Mouse (Mus musculus) neural tube, embryonic 13.5 days (tissue): Measurements from ENCODE around the gene Pth1r. TPM values are rescaled to one million over a fixed set of nuclear protein-coding genes. Genes with fewer than 3 reads are reported as not detected.

ENCODE experiments used
- ATAC-seq: fragments of 200-750 bp; cut with Nextera tagmentation; 2 replicates; pipeline ENCODE4 v1.8.0; 2017; ENCODE audit warnings: low read depth, mild to moderate bottlenecking, moderate TSS enrichment, moderate library complexity
- H3K27ac ChIP-seq: fragments of 300-500 bp; sonication (generic); replicated peaks from 2 replicates; pipeline ENCODE4 v1.5.1; 2015; ENCODE audit warnings: moderate library complexity, mild to moderate bottlenecking, inconsistent platforms
- H3K27me3 ChIP-seq: fragments of 300-500 bp; sonication (generic); 2 replicates; pipeline ENCODE4 v1.6.1; 2015; ENCODE audit warnings: mild to moderate bottlenecking, inconsistent platforms
- H3K36me3 ChIP-seq: fragments of 300-500 bp; sonication (generic); 2 replicates; pipeline ENCODE4 v1.6.1; 2015; ENCODE audit warnings: mild to moderate bottlenecking, inconsistent platforms
- H3K4me1 ChIP-seq: fragments of 300-500 bp; sonication (generic); replicated peaks from 2 replicates; pipeline ENCODE4 v1.6.1; 2015; ENCODE audit warnings: inconsistent platforms
- H3K4me2 ChIP-seq: fragments of 300-500 bp; sonication (generic); 2 replicates; pipeline ENCODE4 v1.6.1; 2015; ENCODE audit warnings: inconsistent platforms, mild to moderate bottlenecking, moderate library complexity
- H3K4me3 ChIP-seq: fragments of 300-500 bp; sonication (generic); 2 replicates; pipeline ENCODE4 v1.5.1; 2015; ENCODE audit warnings: mild to moderate bottlenecking, inconsistent platforms
- H3K9ac ChIP-seq: fragments of 300-500 bp; sonication (generic); 2 replicates; pipeline ENCODE4 v1.6.1; 2015; ENCODE audit warnings: moderate library complexity, mild to moderate bottlenecking, inconsistent platforms
- H3K9me3 ChIP-seq: fragments of 300-500 bp; sonication (generic); 2 replicates; pipeline ENCODE4 v1.6.1; 2016; ENCODE audit warnings: inconsistent platforms
- WGBS: fragments of 180-500 bp; shearing (Covaris S2); methylation state at CpG from one replicate; pipeline ENCODE4 v1.1.7; 2015; 5-methylcytosine and 5-hydroxymethylcytosine counted together
- polyA plus RNA-seq: library from polyadenylated mRNA; unstranded; fragments of >200 nt; fragmentation: Nextera tagmentation; extraction: Ambion mirVana; gene quantifications from 2 replicates; pipeline ENCODE4 v1.2.1, GENCODE M21; 2015

Gene Pth1r
- polyA plus RNA-seq, 1 experiment from 2014 or later: 17.6 TPM

- H3K4me1 ChIP-seq: 0 out of 2 replicates have a peak, but pooled peaks cover 3% of the 10 kb centered on the region
- 95% methylated on average over 1 of the region's 1 CpGs for WGBS
- no peaks in the 10 kb centered on the region for H3K27me3 ChIP-seq
- H3K27ac ChIP-seq: no peak overlapping the region
- no peak overlapping the region for H3K4me3 ChIP-seq
- H3K9ac ChIP-seq: no peak overlapping the region
- peaks cover 47% of the 10 kb centered on the region for H3K36me3 ChIP-seq
- ATAC-seq: no peak
- H3K4me2 ChIP-seq: no peak overlapping the region
- H3K9me3 ChIP-seq: no peaks in the 10 kb centered on the region
Measured at GRCm38 (mm10) chr9:110711532-110711931, 35.4 kb downstream of the Pth1r start.

- Histone ChIP-seq H3K4me2 (peak overlapping the region; percentile 15; the same call in 1 of the 2 replicates), H3K27ac (no peak overlapping the region), H3K9ac (0 out of 2 replicates have a peak overlapping the region, but pooled peaks have one; percentile 41), H3K27me3 (no peaks in the 10 kb centered on the region), H3K4me1 (0 out of 2 replicates have a peak, but pooled peaks cover 3% of the 10 kb centered on the region), H3K4me3 (peak overlapping the region; percentile 6), H3K36me3 (peaks cover 43% of the 10 kb centered on the region), H3K9me3 (no peaks in the 10 kb centered on the region)
- ATAC-seq: peak; percentile 65
- 54% methylated on average over 5 of the region's 5 CpGs for WGBS
Measured at GRCm38 (mm10) chr9:110709640-110710258, 37.2 kb downstream of the Pth1r start.

- Histone ChIP-seq H3K9ac (no peak overlapping the region), H3K36me3 (peaks cover 28% of the 10 kb centered on the region), H3K4me1 (peaks cover 11% of the 10 kb centered on the region; the same call in 1 of the 2 replicates), H3K27ac (no peak overlapping the region), H3K4me3 (no peak overlapping the region), H3K9me3 (no peaks in the 10 kb centered on the region), H3K27me3 (no peaks in the 10 kb centered on the region), H3K4me2 (no peak overlapping the region)
- WGBS: 95% methylated on average over 5 of the region's 5 CpGs
- no peak for ATAC-seq
Measured at GRCm38 (mm10) chr9:110706784-110707183, 40.2 kb downstream of the Pth1r start.

- Histone ChIP-seq H3K9me3 (no peaks in the 10 kb centered on the region), H3K4me1 (peaks cover 9% of the 10 kb centered on the region; the same call in 1 of the 2 replicates), H3K4me3 (no peak overlapping the region), H3K27me3 (no peaks in the 10 kb centered on the region), H3K9ac (no peak overlapping the region), H3K27ac (no peak overlapping the region), H3K36me3 (peaks cover 24% of the 10 kb centered on the region), H3K4me2 (no peak overlapping the region)
- WGBS: 91% methylated on average over 6 of the region's 6 CpGs
- ATAC-seq: no peak
Measured at GRCm38 (mm10) chr9:110703951-110704350, 43.0 kb downstream of the Pth1r start.

- peaks cover 9% of the 10 kb centered on the region; the same call in 1 of the 2 replicates for H3K4me1 ChIP-seq
- H3K9me3 ChIP-seq: no peaks in the 10 kb centered on the region
- H3K36me3 ChIP-seq: peaks cover 18% of the 10 kb centered on the region
- H3K9ac ChIP-seq: no peak overlapping the region
- no peak for ATAC-seq
- no peak overlapping the region for H3K4me3 ChIP-seq
- WGBS: 79% methylated on average over 1 of the region's 1 CpGs
- H3K27ac ChIP-seq: no peak overlapping the region
- H3K27me3 ChIP-seq: no peaks in the 10 kb centered on the region
- no peak overlapping the region for H3K4me2 ChIP-seq
Measured at GRCm38 (mm10) chr9:110702848-110703247, 44.1 kb downstream of the Pth1r start.

GRCm38 (mm10) chr9:110701114-110702032, 45.6 kb downstream of the Pth1r start:
- Histone ChIP-seq H3K27ac (no peak overlapping the region), H3K4me3 (no peak overlapping the region)
- WGBS: 87% methylated on average over 11 of the region's 12 CpGs

GRCm38 (mm10) chr9:110699574-110699973, 47.4 kb downstream of the Pth1r start:
- no peak for ATAC-seq
- H3K27me3 ChIP-seq: no peaks in the 10 kb centered on the region
- H3K4me2 ChIP-seq: no peak overlapping the region
- peaks cover 26% of the 10 kb centered on the region for H3K36me3 ChIP-seq
- no peaks in the 10 kb centered on the region for H3K9me3 ChIP-seq
- no peak overlapping the region for H3K4me3 ChIP-seq
- 90% methylated on average over 3 of the region's 3 CpGs for WGBS
- H3K27ac ChIP-seq: no peak overlapping the region
- H3K9ac ChIP-seq: no peak overlapping the region
- H3K4me1 ChIP-seq: peaks cover 9% of the 10 kb centered on the region; the same call in 1 of the 2 replicates

More at GRCm38 (mm10) chr9:110701114-110702032, 45.6 kb downstream of the Pth1r start:
- no peaks in the 10 kb centered on the region for H3K27me3 ChIP-seq
- peaks cover 9% of the 10 kb centered on the region; the same call in 1 of the 2 replicates for H3K4me1 ChIP-seq
- H3K9ac ChIP-seq: no peak overlapping the region
- H3K36me3 ChIP-seq: peaks cover 18% of the 10 kb centered on the region
- no peak for ATAC-seq
- no peak overlapping the region for H3K4me2 ChIP-seq
- no peaks in the 10 kb centered on the region for H3K9me3 ChIP-seq

- no peak overlapping the region for H3K9ac ChIP-seq
- 88% methylated on average over 3 of the region's 3 CpGs for WGBS
- ATAC-seq: no peak
- H3K4me3 ChIP-seq: no peak overlapping the region
- H3K27ac ChIP-seq: no peak overlapping the region
- H3K36me3 ChIP-seq: peaks cover 40% of the 10 kb centered on the region
- no peak overlapping the region for H3K4me2 ChIP-seq
- H3K9me3 ChIP-seq: no peaks in the 10 kb centered on the region
- no peaks in the 10 kb centered on the region for H3K27me3 ChIP-seq
- H3K4me1 ChIP-seq: no peaks in the 10 kb centered on the region
Measured at GRCm38 (mm10) chr9:110697465-110697864, 49.5 kb downstream of the Pth1r start.

- ATAC-seq: no peak
- WGBS: 92% methylated on average over 5 of the region's 5 CpGs
- no peak overlapping the region for H3K4me2 ChIP-seq
- H3K9ac ChIP-seq: no peak overlapping the region
- H3K36me3 ChIP-seq: peaks cover 40% of the 10 kb centered on the region
- H3K4me1 ChIP-seq: no peaks in the 10 kb centered on the region
- no peaks in the 10 kb centered on the region for H3K27me3 ChIP-seq
- no peak overlapping the region for H3K4me3 ChIP-seq
- H3K27ac ChIP-seq: no peak overlapping the region
- H3K9me3 ChIP-seq: no peaks in the 10 kb centered on the region
Measured at GRCm38 (mm10) chr9:110696427-110696826, 50.5 kb downstream of the Pth1r start.

- peaks cover 33% of the 10 kb centered on the region for H3K36me3 ChIP-seq
- no peaks in the 10 kb centered on the region for H3K27me3 ChIP-seq
- H3K4me1 ChIP-seq: no peaks in the 10 kb centered on the region
- H3K4me2 ChIP-seq: no peak overlapping the region
- H3K9ac ChIP-seq: no peak overlapping the region
- no peak overlapping the region for H3K27ac ChIP-seq
- 93% methylated on average over 4 of the region's 4 CpGs for WGBS
- no peak overlapping the region for H3K4me3 ChIP-seq
- no peaks in the 10 kb centered on the region for H3K9me3 ChIP-seq
- no peak for ATAC-seq
Measured at GRCm38 (mm10) chr9:110695165-110695755, 51.7 kb downstream of the Pth1r start.

- peaks cover 15% of the 10 kb centered on the region for H3K36me3 ChIP-seq
- WGBS: 87% methylated on average over 8 of the region's 8 CpGs
- H3K9me3 ChIP-seq: no peaks in the 10 kb centered on the region
- H3K4me1 ChIP-seq: peaks cover 30% of the 10 kb centered on the region
- no peak overlapping the region for H3K27ac ChIP-seq
- no peak overlapping the region for H3K4me2 ChIP-seq
- ATAC-seq: no peak
- H3K27me3 ChIP-seq: no peaks in the 10 kb centered on the region
- no peak overlapping the region for H3K9ac ChIP-seq
- no peak overlapping the region for H3K4me3 ChIP-seq
Measured at GRCm38 (mm10) chr9:110689261-110689779, 57.6 kb downstream of the Pth1r start.

- Histone ChIP-seq H3K9me3 (no peaks in the 10 kb centered on the region), H3K4me2 (no peak overlapping the region), H3K36me3 (0 out of 2 replicates have a peak, but pooled peaks cover 2% of the 10 kb centered on the region), H3K27ac (no peak overlapping the region), H3K27me3 (no peaks in the 10 kb centered on the region), H3K9ac (no peak overlapping the region), H3K4me3 (no peak overlapping the region), H3K4me1 (peaks cover 44% of the 10 kb centered on the region)
- no peak for ATAC-seq
- WGBS: 95% methylated on average over 2 of the region's 2 CpGs
Measured at GRCm38 (mm10) chr9:110687846-110688245, 59.1 kb downstream of the Pth1r start.
